Mouse (Mus musculus): ENCODE measurements around the gene Preb.

DNA sequence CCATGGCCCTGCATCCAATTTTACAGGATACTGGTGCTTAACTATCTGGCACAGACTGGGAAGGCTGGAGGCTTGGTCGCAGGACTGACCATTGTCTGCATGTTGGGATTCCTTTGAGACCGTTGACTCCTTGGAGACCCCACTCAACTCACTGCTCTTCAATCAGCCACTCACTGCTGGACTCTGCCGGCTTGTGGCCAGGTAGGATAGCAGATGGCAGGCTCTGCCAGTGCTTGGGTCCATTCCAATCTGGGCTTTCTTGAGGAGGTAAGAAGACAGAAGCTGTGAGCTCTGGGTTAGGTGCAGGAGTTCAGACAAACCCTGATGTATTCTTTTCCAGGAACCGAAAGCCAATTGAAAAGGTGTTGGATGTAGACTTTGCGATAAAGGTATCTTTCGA, 6.1 kb downstream of the Preb start:
- no peak for TF ChIP-seq POLR2A (IDR thresholded peaks at IDR 0.05; ENCODE audit: borderline replicate concordance, control insufficient read depth, low read depth, low read length)
- no peak for TF ChIP-seq CTCF (IDR thresholded peaks at IDR 0.05; ENCODE audit: control insufficient read depth, insufficient read depth, low read length)
